Mouse (Mus musculus) splenic B cell, adult 2 months (primary cell): ENCODE results near the gene Spint2.
"Not testable (repeated sequence)": the region's sequence is repeated elsewhere in the genome, so short reads cannot be mapped to it uniquely, and the experiment has no call there.

Experiments
- DNase-seq: peaks from one replicate; pipeline ENCODE4 v3.0.0-alpha.2; 2011; ENCODE audit warnings: low read depth, low spot score
- H3K27me3 ChIP-seq: 2 replicates; pipeline ENCODE4 v1.6.1; 2012; ENCODE audit warnings: mild to moderate bottlenecking, low read length, moderate library complexity, mixed read lengths; ENCODE audit not compliant: control insufficient read depth, poor library complexity, insufficient read depth, severe bottlenecking
- H3K36me3 ChIP-seq: 2 replicates; pipeline ENCODE4 v1.6.1; 2012; ENCODE audit warnings: mild to moderate bottlenecking, low read length, moderate library complexity, mixed read lengths; ENCODE audit not compliant: control insufficient read depth, poor library complexity, insufficient read depth, severe bottlenecking

The Spint2 gene

DNA sequence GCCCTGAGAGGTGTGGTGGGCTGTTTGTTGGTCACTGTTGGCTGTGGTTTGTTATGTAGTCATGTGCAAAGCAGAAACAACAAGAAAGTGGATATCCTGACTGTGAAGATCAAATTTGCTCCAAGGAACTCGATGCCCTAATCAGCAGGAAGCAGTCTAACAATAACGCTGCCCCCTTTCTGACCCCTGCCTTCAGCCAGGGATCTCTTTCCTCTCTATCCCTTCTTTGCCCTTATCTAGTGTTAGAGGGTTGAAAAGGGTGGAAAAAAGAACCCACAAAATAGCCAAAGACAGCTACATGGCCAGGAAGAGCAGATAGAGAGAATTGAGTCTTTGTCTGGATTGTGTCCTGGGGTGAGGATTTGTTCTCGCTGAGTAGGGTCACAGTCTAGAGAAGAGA is 51.2 kb downstream of the Spint2 start:
- Histone ChIP-seq H3K27me3 (no peaks in the 10 kb centered on the region; the same call in 1 of the 2 replicates), H3K36me3 (no peaks in the 10 kb centered on the region)
- DNase-seq: no peak

DNA sequence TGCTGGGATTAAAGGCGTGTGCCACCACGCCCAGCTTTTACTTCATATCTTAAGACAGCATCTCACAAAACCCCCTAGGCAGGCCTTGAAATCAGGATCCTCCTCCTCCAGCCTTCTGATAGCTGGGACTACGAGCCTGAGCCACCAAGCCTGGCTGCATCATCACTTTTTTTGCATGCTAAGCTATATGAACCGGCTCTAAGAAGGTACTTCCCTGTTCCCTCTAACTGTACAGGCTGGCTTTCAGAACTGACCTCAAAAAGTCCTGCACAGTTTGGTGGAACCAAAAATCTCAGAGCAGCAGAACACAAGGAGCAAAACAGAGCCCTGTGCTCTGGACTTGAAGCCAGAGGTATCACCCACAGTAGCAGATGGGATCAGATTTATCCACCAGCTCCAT is 53.5 kb downstream of the Spint2 start:
- Histone ChIP-seq H3K36me3 (no peaks in the 10 kb centered on the region), H3K27me3 (no peaks in the 10 kb centered on the region; the same call in 1 of the 2 replicates)
- DNase-seq: no peak

DNA sequence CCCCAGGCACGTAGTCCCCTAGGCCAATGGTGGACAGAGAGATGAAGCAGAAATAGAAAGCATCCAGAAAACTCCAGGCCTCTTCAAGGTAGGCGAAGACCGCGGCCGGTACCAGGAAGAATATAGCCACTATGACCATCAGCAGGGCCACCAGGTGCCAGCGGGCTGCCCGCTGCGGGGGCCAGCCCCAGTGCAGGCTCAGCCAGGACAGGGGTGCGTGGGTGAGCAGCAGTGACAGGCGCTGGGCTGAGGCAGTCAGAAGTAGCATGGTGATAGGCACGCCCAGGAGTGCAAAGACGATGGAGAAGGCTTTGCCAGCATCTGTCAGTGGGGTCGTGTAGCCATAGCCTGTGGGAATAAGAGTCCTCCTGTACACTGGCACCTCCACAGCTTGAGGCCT is 56.2 kb downstream of the Spint2 start:
- H3K36me3 ChIP-seq: no peaks in the 10 kb centered on the region
- no peak for DNase-seq
- no peaks in the 10 kb centered on the region for H3K27me3 ChIP-seq

DNA sequence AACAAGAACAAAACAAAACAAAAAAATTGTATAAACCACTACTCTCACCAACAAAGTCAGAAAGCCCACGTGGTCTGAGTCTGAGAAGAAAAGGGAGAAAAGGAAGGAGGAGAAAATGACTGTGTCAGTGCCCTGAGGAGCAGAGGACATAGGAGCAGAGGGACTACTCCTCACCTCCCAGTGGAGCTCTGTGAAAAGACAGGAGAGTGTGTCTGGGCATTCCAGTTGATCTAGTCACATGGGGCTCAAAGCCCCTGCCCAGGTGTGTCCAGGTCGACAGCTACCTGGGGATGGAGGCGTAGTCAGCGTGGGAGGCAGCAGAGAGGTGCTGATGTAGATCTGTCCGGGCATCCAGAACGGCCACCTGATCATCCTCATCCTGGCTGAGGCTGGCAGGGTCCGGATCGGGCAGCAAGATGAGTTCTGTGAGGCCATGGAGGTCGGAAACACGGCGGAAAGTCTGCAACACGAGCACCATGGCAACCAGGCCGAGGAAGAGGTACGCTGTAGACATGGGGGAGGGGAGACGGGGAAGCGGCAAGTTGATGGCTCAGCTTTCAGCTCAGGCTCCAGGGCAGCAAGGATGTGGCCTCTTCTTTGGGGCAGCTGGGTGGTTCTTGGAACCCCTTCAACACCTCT is 56.8 kb downstream of the Spint2 start:
- Histone ChIP-seq H3K27me3 (no peaks in the 10 kb centered on the region), H3K36me3 (no peaks in the 10 kb centered on the region)
- no peak for DNase-seq

DNA sequence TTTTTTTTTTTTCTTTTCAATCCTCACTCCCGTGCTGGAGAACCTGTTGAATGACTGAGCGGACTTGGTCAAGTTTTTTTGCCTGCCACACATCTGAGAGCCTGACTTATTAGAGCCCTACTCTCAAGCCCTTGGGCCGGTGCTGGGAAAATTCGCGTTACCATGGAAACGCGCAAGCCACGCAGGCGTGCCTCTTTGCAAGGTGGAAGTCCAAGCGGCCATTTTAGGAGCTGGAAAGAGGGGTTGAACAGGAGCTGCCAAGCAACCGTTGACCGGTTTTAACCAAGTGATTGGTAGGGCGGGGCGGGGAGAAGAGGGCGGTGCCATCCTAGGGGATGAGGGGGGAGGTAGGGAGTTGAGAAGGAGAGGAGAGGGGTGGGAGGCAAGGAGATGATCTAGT is 66.9 kb downstream of the Spint2 start:
- Histone ChIP-seq H3K27me3 (no peaks in the 10 kb centered on the region), H3K36me3 (no peaks in the 10 kb centered on the region)
- DNase-seq: no peak

DNA sequence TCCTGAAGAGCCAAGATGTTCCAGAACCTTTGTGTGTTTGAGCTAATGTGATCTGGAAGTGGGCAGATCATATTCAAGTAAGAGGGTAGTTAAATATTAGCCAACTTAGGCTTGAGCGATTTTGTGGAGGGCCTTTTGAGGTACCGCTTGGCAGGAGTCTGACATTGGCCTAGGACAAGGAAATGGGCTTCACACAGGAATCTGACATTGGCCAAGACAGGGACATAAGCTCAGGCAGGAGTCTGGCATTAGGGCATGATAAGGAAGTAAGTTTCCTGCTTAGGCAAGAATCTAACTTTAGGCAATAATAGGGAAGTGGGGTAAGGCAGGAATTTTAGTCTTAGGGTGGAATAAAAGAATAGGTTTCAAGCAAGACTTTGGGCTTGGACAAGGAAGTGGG is 67.5 kb downstream of the Spint2 start:
- no peaks in the 10 kb centered on the region for H3K27me3 ChIP-seq
- DNase-seq: no peak
- H3K36me3 ChIP-seq: no peaks in the 10 kb centered on the region

DNA sequence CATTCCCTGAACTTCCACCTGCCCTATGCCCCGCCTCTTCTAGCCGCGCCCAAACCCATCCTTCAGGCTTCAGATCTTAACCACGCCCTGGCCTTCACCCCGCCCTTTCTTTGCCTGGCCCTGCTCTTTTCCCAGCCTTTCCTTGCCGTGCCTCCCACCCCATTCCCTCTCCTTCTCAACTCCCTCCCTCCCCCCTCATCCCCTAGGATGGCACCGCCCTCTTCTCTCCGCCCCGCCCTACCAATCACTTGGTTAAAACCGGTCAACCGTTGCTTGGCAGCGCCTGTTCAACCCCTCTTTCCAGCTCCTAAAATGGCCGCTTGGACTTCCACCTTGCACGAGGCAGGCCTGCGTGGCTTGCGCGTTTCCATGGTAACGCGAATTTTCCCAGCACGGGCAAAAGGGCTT is 68.0 kb downstream of the Spint2 start, which contains the start of gene Catsperg1:
Gene Catsperg1 (minus strand): TSS at position 361 of the 408 bp plus-strand sequence.
- DNase-seq: no peak
- no peaks in the 10 kb centered on the region for H3K36me3 ChIP-seq
- H3K27me3 ChIP-seq: no peaks in the 10 kb centered on the region

DNA sequence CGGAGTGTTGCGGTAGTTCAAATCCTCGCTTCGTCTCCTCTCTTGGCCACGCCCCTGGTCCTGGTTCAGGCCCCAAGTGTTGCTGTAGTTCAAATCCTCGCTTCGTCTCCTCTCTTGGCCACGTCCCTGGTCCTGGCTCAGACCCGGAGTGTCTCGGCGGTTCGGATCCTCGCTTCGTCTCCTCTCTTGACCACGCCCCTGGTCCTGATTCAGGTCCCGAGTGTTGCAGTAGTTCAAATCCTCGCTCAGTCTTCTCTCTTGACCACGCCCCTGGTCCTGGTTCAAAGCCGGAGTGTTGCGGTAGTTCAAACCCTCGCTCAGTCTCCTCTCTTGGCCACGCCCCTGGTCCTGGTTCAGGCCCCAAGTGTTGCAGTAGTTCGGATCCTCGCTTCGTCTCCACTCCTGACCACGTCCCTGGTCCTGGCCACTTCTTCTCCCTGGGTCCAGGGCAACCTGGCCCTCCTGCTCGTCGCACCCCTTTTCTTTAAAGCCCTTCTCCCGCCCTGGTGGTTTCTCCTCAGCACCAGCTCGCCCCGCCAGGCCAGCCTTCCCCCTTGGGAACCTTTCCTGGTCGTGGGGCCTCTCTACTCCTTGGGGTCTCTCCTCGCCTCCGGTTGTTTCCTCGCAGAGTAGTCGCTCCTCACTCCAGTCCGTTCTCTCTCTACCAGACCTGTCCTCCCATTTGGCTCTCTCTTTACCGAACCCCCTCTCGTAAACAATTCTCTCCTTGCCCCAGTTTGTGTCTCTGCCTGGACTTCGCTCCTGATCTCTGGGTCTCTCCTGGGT is 68.7 kb downstream of the Spint2 start:
- not testable (repeated sequence) for DNase-seq, H3K36me3 ChIP-seq, H3K27me3 ChIP-seq

DNA sequence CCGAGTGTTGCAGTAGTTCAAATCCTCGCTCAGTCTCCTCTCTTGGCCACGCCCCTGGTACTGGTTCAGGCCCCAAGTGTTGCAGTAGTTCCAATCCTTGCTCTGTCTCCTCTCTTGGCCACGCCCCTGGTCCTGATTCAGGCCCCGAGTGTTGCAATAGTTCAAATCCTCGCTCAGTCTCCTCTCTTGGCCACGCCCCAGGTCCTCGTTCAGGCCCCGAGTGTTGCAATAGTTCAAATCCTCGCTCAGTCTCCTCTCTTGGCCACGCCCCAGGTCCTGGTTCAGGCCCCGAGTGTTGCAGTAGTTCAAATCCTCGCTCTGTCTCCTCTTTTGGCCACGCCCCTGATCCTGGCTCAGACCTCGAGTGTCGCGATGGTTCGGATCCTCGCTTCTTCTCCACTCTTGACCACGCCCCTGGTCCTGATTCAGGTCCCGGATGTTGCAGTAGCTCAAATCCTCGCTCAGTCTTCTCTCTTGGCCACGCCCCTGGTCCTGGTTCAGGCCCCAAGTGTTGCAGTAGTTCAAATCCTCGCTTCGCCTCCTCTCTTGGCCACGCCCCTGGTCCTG is 69.4 kb downstream of the Spint2 start:
- no peaks in the 10 kb centered on the region for H3K36me3 ChIP-seq
- no peak for DNase-seq
- H3K27me3 ChIP-seq: no peaks in the 10 kb centered on the region

DNA sequence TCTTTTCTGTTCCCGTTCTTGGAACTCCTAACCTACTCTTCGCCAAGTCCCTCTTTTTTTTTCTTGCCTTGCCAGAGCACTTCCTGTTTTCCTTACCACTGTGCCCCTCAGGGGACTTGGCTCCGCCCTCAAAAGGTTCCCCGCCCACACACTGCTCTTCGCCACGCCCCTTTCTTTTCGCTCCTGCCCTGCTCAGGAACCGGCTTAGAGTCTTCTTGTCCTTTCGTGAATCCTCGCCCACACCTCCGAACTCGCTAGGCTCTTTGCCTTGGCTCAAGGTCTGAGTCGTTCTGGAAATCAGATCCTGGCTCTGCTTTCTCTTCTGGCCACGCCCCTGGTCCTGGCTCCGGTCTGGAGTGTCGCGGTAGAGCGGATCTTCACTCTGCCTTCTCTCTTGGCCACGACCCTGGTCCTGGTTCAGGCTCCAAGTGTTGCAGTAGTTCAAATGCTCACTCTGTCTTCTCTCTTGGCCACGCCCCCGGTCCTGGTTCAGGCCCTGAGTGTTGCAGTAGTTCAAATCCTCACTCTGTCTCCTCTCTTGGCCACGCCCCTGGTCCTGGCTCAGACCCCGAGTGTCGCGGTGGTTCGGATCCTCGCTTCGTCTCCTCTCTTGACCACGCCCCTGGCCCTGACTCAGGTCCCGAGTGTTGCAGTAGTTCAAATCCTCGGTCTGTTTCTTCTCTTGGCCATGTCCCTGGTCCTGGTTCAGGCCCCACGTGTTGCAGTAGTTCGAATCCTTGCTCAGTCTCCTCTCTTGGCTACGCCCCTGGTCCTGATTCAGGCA is 70.1 kb downstream of the Spint2 start:
- DNase-seq: peak; percentile 94
- Histone ChIP-seq H3K27me3 (no peaks in the 10 kb centered on the region), H3K36me3 (no peaks in the 10 kb centered on the region)

DNA sequence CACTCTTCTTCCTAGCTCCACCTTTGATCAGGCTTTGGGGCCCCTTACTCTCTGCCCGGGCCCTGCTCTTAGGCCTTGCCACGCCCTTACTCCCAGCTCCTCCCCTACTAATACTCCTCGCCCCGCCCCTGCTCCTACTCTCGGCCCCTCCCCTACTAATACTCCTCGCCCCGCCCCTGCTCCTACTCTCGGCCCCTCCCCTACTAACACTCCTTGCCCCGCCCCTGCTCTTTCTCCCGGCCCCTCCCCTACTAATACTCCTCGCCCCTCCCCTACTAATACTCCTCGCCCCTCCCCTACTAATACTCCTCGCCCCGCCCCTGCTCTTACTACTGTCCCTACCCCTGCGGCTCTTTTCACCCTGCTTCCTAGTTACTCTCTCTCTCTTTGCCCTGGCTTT is 70.7 kb downstream of the Spint2 start:
- not testable (repeated sequence) for DNase-seq, H3K27me3 ChIP-seq, H3K36me3 ChIP-seq
